Mouse (Mus musculus) heart, postnatal 0 days (tissue): Measurements from ENCODE around the gene Erg. TPM values are rescaled to one million over a fixed set of nuclear protein-coding genes. Genes with fewer than 3 reads are reported as not detected.

ENCODE experiments used
- ATAC-seq: fragments of 200-750 bp; cut with Nextera tagmentation; 2 replicates; pipeline ENCODE4 v1.8.0; 2017; ENCODE audit warnings: low read depth, moderate number of reproducible peaks, moderate library complexity; ENCODE audit not compliant: insufficient read depth
- DNase-seq: peaks from one replicate; pipeline ENCODE4 v3.0.0-alpha.2; 2016; ENCODE audit warnings: low spot score
- H3K27ac ChIP-seq: fragments of 300-500 bp; sonication (generic); 2 replicates; pipeline ENCODE4 v1.5.1; 2014; ENCODE audit warnings: low read depth, mild to moderate bottlenecking
- H3K27me3 ChIP-seq: fragments of 300-500 bp; sonication (generic); 2 replicates; pipeline ENCODE4 v1.6.1; 2014; ENCODE audit warnings: low read length, mixed read lengths; ENCODE audit not compliant: control insufficient read depth, insufficient read depth
- H3K36me3 ChIP-seq: fragments of 300-500 bp; sonication (generic); replicated peaks from 2 replicates; pipeline ENCODE4 v1.6.1; 2014; ENCODE audit warnings: low read length, mixed read lengths; ENCODE audit not compliant: control insufficient read depth, insufficient read depth
- H3K4me1 ChIP-seq: fragments of 300-500 bp; sonication (generic); 2 replicates; pipeline ENCODE4 v1.6.1; 2014; ENCODE audit warnings: antibody characterized with exemption; ENCODE audit not compliant: control insufficient read depth, insufficient read depth
- H3K4me2 ChIP-seq: fragments of 300-500 bp; sonication (generic); 2 replicates; pipeline ENCODE4 v1.6.1; 2014; ENCODE audit warnings: low read depth, mild to moderate bottlenecking, low read length, moderate library complexity
- H3K4me3 ChIP-seq: fragments of 300-500 bp; sonication (generic); 2 replicates; pipeline ENCODE4 v1.5.1; 2014; ENCODE audit warnings: low read depth, low read length
- H3K9ac ChIP-seq: fragments of 300-500 bp; sonication (generic); replicated peaks from 2 replicates; pipeline ENCODE4 v1.6.1; 2014; ENCODE audit warnings: low read depth, low read length, mixed read lengths
- H3K9me3 ChIP-seq: fragments of 300-500 bp; sonication (generic); replicated peaks from 2 replicates; pipeline ENCODE4 v1.6.1; 2016; ENCODE audit warnings: low read length; ENCODE audit not compliant: control insufficient read depth
- CTCF ChIP-seq: IDR thresholded peaks from 2 replicates; pipeline ENCODE4 v1.5.1; 2016; ENCODE audit warnings: antibody characterized with exemption, control low read depth, low read depth
- EP300 ChIP-seq: IDR thresholded peaks from 2 replicates; pipeline ENCODE4 v1.6.1; 2016; ENCODE audit warnings: antibody characterized with exemption, low read depth
- WGBS: fragments of 180-500 bp; shearing (Covaris S2); extraction: QIAGEN DNeasy Blood & Tissue Kit; methylation state at CpG from one replicate; pipeline ENCODE4 v1.1.7; 2014; 5-methylcytosine and 5-hydroxymethylcytosine counted together
- polyA plus RNA-seq: library from polyadenylated mRNA; unstranded; fragments of >200 nt; fragmentation: Nextera tagmentation; extraction: Ambion mirVana; gene quantifications from 2 replicates; pipeline ENCODE4 v1.2.1, GENCODE M21; 2015
- total RNA-seq: library from RNA; depleted of rRNA; stranded (reverse); fragments of >200 nt; gene quantifications from 2 replicates; pipeline ENCODE4 v1.2.3, GENCODE M21; 2014; ENCODE audit warnings: low replicate concordance

Gene Erg
- total and polyA plus RNA-seq, 2 experiments from 2014 or later = 7.2 to 12.1 TPM

DNA sequence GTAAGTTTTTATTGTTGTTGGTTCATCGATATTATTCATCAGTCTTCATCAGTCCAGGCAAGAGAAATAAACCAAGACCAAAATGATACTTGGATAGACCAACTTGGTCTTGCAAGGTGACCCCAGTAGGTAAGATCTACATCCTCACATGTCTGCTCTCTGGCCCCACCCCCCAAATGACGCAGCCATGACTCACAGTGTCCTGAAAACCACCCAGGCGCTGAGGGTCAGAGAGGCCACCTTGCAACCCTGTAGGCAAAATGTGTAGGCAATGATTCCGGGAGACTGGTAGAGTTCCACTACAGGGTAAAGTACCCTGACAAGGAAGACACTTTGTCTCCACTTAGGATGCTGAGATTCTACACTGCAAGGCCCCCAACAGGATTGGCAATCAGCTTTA is 138.5 kb downstream of the Erg start:
- ATAC-seq (no peak), DNase-seq (no peak)
- TF ChIP-seq EP300 (no peak), CTCF (no peak)
- no peaks in the 10 kb centered on the region for H3K9me3 ChIP-seq
- no peak overlapping the region for H3K9ac ChIP-seq
- H3K27ac ChIP-seq = peak overlapping the region; percentile 78
- H3K4me3 ChIP-seq = no peak overlapping the region
- H3K4me2 ChIP-seq = no peak overlapping the region
- 54% methylated on average over 4 of the region's 4 CpGs for WGBS
- peaks cover 14% of the 10 kb centered on the region for H3K4me1 ChIP-seq
- no peaks in the 10 kb centered on the region for H3K36me3 ChIP-seq
- H3K27me3 ChIP-seq = no peaks in the 10 kb centered on the region

DNA sequence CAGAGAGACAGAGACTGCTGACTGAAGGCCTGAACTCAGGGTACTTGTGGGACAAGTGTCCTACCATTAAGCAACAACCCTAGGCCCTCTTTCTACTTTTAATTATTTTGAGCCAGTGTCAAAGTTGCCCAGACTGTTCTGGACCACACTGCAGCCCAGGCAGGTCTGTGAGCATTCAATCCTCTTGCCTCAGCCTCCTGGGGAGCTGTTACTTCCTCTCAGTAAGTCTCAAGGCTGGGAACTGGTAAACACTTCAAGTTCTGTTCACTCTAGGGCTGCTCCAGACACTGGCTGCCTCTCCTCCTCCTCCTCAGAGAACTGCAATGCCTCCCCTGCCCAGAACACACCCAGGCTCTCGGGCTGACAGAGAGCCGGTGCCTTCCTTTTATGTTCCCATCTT is 140.0 kb downstream of the Erg start:
- 52% methylated on average over 2 of the region's 2 CpGs for WGBS
- H3K27ac ChIP-seq = no peak overlapping the region
- H3K9me3 ChIP-seq = no peaks in the 10 kb centered on the region
- no peak overlapping the region for H3K4me2 ChIP-seq
- no peak overlapping the region for H3K9ac ChIP-seq
- ATAC-seq = no peak
- TF ChIP-seq CTCF (no peak), EP300 (no peak)
- no peaks in the 10 kb centered on the region for H3K36me3 ChIP-seq
- no peaks in the 10 kb centered on the region for H3K27me3 ChIP-seq
- peaks cover 20% of the 10 kb centered on the region for H3K4me1 ChIP-seq
- no peak for DNase-seq
- no peak overlapping the region for H3K4me3 ChIP-seq

DNA sequence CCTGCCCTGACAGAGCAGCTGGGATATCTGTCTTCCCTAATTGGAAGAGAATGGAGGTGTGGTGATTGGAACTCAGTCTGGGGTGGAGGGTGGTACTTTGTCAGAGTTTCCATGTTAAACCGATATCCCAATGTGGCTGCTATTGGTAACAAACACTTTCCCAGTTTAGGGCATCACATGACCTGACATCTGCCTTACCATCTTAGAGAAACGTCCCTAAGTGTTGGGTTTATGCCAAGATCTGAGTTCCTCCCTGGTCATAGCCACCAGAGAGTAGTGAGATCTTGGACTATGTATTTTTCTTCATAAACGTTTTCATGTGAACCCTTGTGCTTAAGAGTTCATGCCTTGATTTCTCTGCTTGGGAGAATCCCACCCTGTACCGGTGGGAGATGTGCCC is 144.4 kb downstream of the Erg start:
- Histone ChIP-seq H3K36me3 (no peaks in the 10 kb centered on the region), H3K4me2 (no peak overlapping the region), H3K4me3 (no peak overlapping the region), H3K9ac (no peak overlapping the region), H3K27ac (no peak overlapping the region), H3K27me3 (no peaks in the 10 kb centered on the region), H3K9me3 (no peaks in the 10 kb centered on the region), H3K4me1 (peaks cover 33% of the 10 kb centered on the region)
- WGBS = 47% methylated on average over 4 of the region's 4 CpGs
- DNase-seq (no peak), ATAC-seq (no peak)
- TF ChIP-seq EP300 = no peak
- no peak for TF ChIP-seq CTCF

DNA sequence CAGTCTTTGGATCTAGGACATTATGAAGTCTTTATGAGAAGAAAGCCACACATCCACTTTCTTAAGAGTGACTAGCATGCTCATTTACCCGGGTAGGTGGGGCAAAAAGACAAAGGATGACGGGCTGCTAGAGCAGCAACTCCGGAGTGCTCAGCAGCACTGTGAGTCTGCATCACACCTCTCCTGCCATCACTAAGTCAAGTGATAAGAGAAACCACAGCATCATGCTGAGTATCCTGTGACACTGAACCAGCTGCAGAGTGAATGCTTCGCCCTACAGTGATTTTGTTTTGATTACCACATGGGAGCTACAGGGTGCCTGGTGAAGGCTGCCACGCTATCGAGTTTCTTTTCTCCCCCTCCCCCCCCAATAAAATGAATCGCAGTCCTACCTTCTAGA is 145.2 kb downstream of the Erg start:
- H3K27ac ChIP-seq = no peak overlapping the region
- no peak overlapping the region for H3K4me2 ChIP-seq
- peaks cover 33% of the 10 kb centered on the region for H3K4me1 ChIP-seq
- no peaks in the 10 kb centered on the region for H3K27me3 ChIP-seq
- TF ChIP-seq EP300 (no peak), CTCF (no peak)
- no peak overlapping the region for H3K9ac ChIP-seq
- no peaks in the 10 kb centered on the region for H3K9me3 ChIP-seq
- DNase-seq (no peak), ATAC-seq (no peak)
- H3K4me3 ChIP-seq = no peak overlapping the region
- WGBS = 28% methylated on average over 7 of the region's 7 CpGs
- H3K36me3 ChIP-seq = no peaks in the 10 kb centered on the region

DNA sequence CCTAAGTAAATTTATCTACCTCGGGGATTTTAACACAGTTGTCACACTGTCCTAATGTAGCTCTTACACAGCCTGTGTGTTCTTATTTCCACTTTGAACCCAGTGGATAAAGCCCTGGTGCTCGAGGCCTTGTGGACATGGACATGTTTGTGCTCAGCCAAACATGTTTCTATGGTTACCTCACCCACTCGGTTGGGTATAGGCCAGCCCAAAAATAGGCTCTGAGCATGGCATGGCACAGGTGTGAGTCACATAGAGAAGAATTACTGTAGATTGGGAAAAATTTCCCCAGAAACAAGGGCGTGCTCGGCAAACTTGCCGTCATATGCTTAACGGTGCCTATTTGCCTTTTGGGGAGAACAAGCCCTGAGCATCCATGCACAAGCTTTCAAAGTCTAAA is 146.1 kb downstream of the Erg start:
- Histone ChIP-seq H3K9ac (no peak overlapping the region), H3K27me3 (no peaks in the 10 kb centered on the region), H3K9me3 (no peaks in the 10 kb centered on the region), H3K4me3 (no peak overlapping the region), H3K27ac (peak overlapping the region; percentile 86), H3K4me2 (peak overlapping the region; percentile 51), H3K36me3 (no peaks in the 10 kb centered on the region), H3K4me1 (peaks cover 33% of the 10 kb centered on the region)
- no peak for DNase-seq
- TF ChIP-seq CTCF (no peak), EP300 (no peak)
- peak; percentile 34; the same call in 1 of the 2 replicates for ATAC-seq
- 50% methylated on average over 7 of the region's 7 CpGs for WGBS

DNA sequence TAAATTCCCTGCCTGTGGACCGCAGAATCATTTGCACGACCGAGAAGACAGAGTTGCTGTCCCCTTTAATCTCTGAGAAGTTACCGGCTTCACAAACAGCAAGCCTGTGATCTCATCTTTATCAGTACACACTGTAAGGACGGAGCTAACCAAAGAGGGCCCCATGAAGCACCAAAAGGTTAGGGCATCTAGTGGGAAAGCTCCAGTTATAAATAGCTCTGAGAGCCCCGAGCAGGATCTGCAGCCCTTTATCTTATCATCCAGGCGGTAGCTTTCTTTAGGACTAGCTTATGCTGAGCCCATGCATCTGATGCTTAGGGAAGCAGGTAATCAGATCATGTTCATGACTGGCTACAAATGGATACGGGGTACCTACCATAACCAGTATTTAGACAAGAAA is 146.6 kb downstream of the Erg start:
- H3K4me2 ChIP-seq = peak overlapping the region; percentile 51
- H3K27ac ChIP-seq = peak overlapping the region; percentile 86
- 3% methylated on average over 8 of the region's 8 CpGs for WGBS
- DNase-seq = peak; percentile 49
- H3K27me3 ChIP-seq = no peaks in the 10 kb centered on the region
- 0 out of 2 replicates have a peak overlapping the region, but pooled peaks have one; percentile 6 for H3K4me3 ChIP-seq
- no peaks in the 10 kb centered on the region for H3K36me3 ChIP-seq
- peak overlapping the region; percentile 24; the same call in 1 of the 2 replicates for H3K9ac ChIP-seq
- ATAC-seq = peak; percentile 52
- no peaks in the 10 kb centered on the region for H3K9me3 ChIP-seq
- peaks cover 33% of the 10 kb centered on the region for H3K4me1 ChIP-seq
- TF ChIP-seq EP300 (no peak), CTCF (no peak)
